Mouse (Mus musculus): ENCODE measurements around the gene Atp6v1c2. TPM values are rescaled to one million over a fixed set of nuclear protein-coding genes. Genes with fewer than 3 reads are reported as not detected.

Gene Atp6v1c2
- not detected for total RNA-seq (2023)

GRCm38 (mm10) chr12:17329259-17329658 is at the start of gene Atp6v1c2:
Atp6v1c2 (minus strand) TSS chr12:17329359.

GRCm38 (mm10) chr12:17348048-17349036 is 19.2 kb upstream of the Atp6v1c2 start, which contains the start of gene Nol10:
Nol10 (plus strand) TSS chr12:17348458.

GRCm38 (mm10) chr12:17265971-17266672 is 63.0 kb downstream of the Atp6v1c2 start, which contains the start of gene Pdia6:
Pdia6 (plus strand) TSS chr12:17266545.

Other genes starting within 250 kb of the Atp6v1c2 start
- not detected for gene Kcnf1, start 152.5 kb downstream of the Atp6v1c2 start, total RNA-seq (2023)
- gene Pdia6, start 62.8 kb downstream of the Atp6v1c2 start, total RNA-seq (2023), result 100 to 1,000 TPM in 1 of 2 experiments, 10 to 100 TPM in 1; 82.7 to 101 TPM
- 1 to 10 TPM; 7.1 to 8.3 TPM for gene Nol10, start 19.1 kb upstream of the Atp6v1c2 start, total RNA-seq (2023)
- 100 to 1,000 TPM; 357 to 543 TPM for gene Odc1, start 215.4 kb upstream of the Atp6v1c2 start, total RNA-seq (2023)